Mouse (Mus musculus) limb, embryonic 11.5 days (tissue): ENCODE data around the gene Ciita. TPM values are rescaled to one million over a fixed set of nuclear protein-coding genes. Genes with fewer than 3 reads are reported as not detected.

Experiments used
- ATAC-seq: fragments of 200-750 bp; cut with Nextera tagmentation; 2 replicates; pipeline ENCODE4 v1.8.0; 2017; ENCODE audit warnings: low read depth; ENCODE audit not compliant: insufficient number of reproducible peaks, low FRiP score, low TSS enrichment
- DNase-seq: peaks from one replicate; pipeline ENCODE4 v3.0.0-alpha.2; 2015; ENCODE audit warnings: low spot score
- H3K27ac ChIP-seq: fragments of 300-500 bp; sonication (generic); replicated peaks from 2 replicates; pipeline ENCODE4 v1.5.1; 2014; ENCODE audit warnings: low read depth, mild to moderate bottlenecking, low read length
- H3K27me3 ChIP-seq: fragments of 300-500 bp; sonication (generic); 2 replicates; pipeline ENCODE4 v1.6.1; 2014; ENCODE audit warnings: mild to moderate bottlenecking, low read length, mixed read lengths; ENCODE audit not compliant: control insufficient read depth, insufficient read depth
- H3K36me3 ChIP-seq: fragments of 300-500 bp; sonication (generic); 2 replicates; pipeline ENCODE4 v1.6.1; 2014; ENCODE audit warnings: mild to moderate bottlenecking, low read length, moderate library complexity, mixed read lengths; ENCODE audit not compliant: control insufficient read depth, insufficient read depth
- H3K4me1 ChIP-seq: fragments of 300-500 bp; sonication (generic); 2 replicates; pipeline ENCODE4 v1.6.1; 2014; ENCODE audit warnings: low read length, mixed read lengths; ENCODE audit not compliant: control insufficient read depth, insufficient read depth
- H3K4me2 ChIP-seq: fragments of 300-500 bp; sonication (generic); 2 replicates; pipeline ENCODE4 v1.6.1; 2014; ENCODE audit warnings: low read depth, mild to moderate bottlenecking, moderate library complexity; ENCODE audit not compliant: severe bottlenecking
- H3K4me3 ChIP-seq: fragments of 300-500 bp; sonication (generic); 2 replicates; pipeline ENCODE4 v1.5.1; 2014; ENCODE audit warnings: low read depth, low read length
- H3K9ac ChIP-seq: fragments of 300-500 bp; sonication (generic); 2 replicates; pipeline ENCODE4 v1.6.1; 2014; ENCODE audit warnings: mild to moderate bottlenecking, low read length
- H3K9me3 ChIP-seq: fragments of 300-500 bp; sonication (generic); 2 replicates; pipeline ENCODE4 v1.6.1; 2016; ENCODE audit warnings: low read length; ENCODE audit not compliant: control insufficient read depth
- whole genome bisulfite sequencing: fragments of 180-500 bp; shearing (Covaris S2); extraction: QIAGEN DNeasy Blood & Tissue Kit; methylation state at CpG from one replicate; pipeline ENCODE4 v1.1.7; 2014; 5-methylcytosine and 5-hydroxymethylcytosine counted together
- polyA plus RNA-seq: library from polyadenylated mRNA; unstranded; fragments of >200 nt; fragmentation: Nextera tagmentation; extraction: Ambion mirVana; gene quantifications from 2 replicates; pipeline ENCODE4 v1.2.1, GENCODE M21; 2014

Ciita gene
- 0.16 and 0.17 TPM in 2 replicates for polyA plus RNA-seq

DNA sequence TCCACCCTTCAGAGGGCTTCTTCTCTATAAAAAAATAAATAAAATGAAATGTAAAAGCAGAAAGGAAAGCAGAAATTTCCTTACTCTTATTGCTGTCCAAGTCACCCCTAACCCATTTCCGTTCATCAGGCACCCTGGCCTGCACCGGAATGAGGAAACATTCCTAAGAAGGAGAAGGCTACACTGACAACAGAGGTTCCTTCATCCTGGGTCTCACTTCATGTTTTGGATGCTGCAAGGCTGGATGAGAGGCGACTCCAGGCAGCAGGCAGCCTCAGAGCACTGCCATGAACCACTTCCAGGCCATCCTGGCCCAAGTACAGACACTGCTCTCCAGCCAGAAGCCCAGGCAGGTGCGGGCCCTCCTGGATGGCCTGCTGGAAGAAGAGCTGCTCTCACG, at the start of gene Ciita:
TSS of gene Ciita (plus strand) at position 203 of the 400 bp plus-strand sequence.
- no peak within 1 kb of the TSS for H3K4me2 ChIP-seq
- H3K9me3 ChIP-seq = 0 out of 2 replicates have a peak, but pooled peaks cover 3% of the 10 kb centered on the region
- H3K27me3 ChIP-seq = no peaks in the 10 kb centered on the region
- H3K4me1 ChIP-seq = no peaks in the 10 kb centered on the region
- H3K9ac ChIP-seq = no peak within 1 kb of the TSS
- H3K4me3 ChIP-seq = no peak within 1 kb of the TSS
- no peak for ATAC-seq
- 76% methylated on average over 5 of the region's 5 CpGs for WGBS
- H3K36me3 ChIP-seq = no peaks in the 10 kb centered on the region
- no peak within 1 kb of the TSS for H3K27ac ChIP-seq
- DNase-seq = no peak

DNA sequence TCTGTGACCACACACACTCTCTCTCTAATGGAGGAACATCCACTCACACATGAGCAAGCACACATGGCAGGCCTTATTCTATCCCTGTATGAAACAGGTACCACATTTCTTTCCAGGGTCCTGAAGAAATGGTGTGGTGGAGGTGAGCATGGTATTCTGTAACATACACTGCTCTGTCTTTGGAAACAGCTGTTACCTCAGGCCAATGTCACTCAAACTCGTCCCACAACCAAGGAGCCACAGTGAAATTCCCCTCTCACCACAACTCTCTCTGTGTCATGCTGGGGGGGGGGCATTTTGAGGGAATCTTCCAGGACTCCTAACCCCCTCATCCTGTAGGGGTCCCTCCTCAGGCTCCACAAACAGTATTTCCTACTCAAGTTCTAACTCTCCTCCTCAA, 47.9 kb upstream of the Ciita start:
- DNase-seq (no peak), ATAC-seq (no peak)
- H3K4me2 ChIP-seq = no peak overlapping the region
- H3K27me3 ChIP-seq = no peaks in the 10 kb centered on the region
- no peak overlapping the region for H3K27ac ChIP-seq
- no peaks in the 10 kb centered on the region for H3K36me3 ChIP-seq
- H3K4me3 ChIP-seq = no peak overlapping the region
- H3K9me3 ChIP-seq = no peaks in the 10 kb centered on the region
- no peak overlapping the region for H3K9ac ChIP-seq
- H3K4me1 ChIP-seq = no peaks in the 10 kb centered on the region
- 71% methylated on average over 1 of the region's 1 CpGs for WGBS

DNA sequence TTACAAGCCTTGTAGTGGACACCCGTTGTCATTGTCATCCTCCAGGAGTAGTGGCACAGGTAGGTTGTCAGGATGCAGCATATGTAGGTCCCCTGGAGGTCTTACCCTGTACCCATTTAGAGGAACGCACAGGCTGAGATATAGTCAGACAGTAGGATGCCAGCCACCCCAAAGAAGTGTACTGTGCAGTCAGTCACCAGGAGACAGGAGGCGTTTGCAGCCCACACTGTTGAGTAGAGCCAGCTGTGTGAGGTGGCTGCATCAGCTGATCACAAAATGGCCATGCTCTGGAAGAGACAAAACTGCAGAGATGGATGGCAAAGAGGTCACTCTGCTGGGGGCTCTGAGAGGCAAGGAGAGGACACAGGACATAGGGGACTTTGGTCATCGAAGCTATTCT, 47.5 kb upstream of the Ciita start:
- 80% methylated on average over 4 of the region's 4 CpGs for WGBS
- Histone ChIP-seq H3K4me3 (no peak overlapping the region), H3K9me3 (no peaks in the 10 kb centered on the region), H3K36me3 (no peaks in the 10 kb centered on the region), H3K27ac (no peak overlapping the region), H3K4me2 (no peak overlapping the region), H3K9ac (no peak overlapping the region), H3K27me3 (no peaks in the 10 kb centered on the region), H3K4me1 (no peaks in the 10 kb centered on the region)
- ATAC-seq (no peak), DNase-seq (no peak)

DNA sequence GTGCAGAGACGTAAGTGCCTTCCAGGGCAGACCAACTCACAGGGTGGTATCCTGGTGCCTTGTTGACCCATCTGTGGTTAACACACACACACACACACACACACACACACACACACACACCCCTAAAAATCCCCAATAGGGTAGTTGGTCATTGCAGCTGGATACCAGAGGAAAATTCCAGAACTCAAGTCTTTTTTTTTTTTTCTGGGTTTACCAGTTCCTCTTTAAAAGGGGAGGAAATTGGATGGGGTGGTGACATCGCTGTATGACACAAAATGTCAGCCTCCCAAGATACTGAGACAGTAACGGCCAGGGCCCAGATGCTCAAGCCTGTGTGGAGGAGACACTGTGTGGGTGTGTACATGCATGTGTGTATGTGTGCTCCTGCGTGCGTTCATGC, 46.5 kb upstream of the Ciita start:
- H3K4me2 ChIP-seq = no peak overlapping the region
- DNase-seq (no peak), ATAC-seq (no peak)
- no peak overlapping the region for H3K9ac ChIP-seq
- no peak overlapping the region for H3K27ac ChIP-seq
- H3K27me3 ChIP-seq = no peaks in the 10 kb centered on the region
- H3K4me1 ChIP-seq = no peaks in the 10 kb centered on the region
- no peaks in the 10 kb centered on the region for H3K36me3 ChIP-seq
- H3K4me3 ChIP-seq = no peak overlapping the region
- H3K9me3 ChIP-seq = no peaks in the 10 kb centered on the region
- 93% methylated on average over 5 of the region's 5 CpGs for WGBS

DNA sequence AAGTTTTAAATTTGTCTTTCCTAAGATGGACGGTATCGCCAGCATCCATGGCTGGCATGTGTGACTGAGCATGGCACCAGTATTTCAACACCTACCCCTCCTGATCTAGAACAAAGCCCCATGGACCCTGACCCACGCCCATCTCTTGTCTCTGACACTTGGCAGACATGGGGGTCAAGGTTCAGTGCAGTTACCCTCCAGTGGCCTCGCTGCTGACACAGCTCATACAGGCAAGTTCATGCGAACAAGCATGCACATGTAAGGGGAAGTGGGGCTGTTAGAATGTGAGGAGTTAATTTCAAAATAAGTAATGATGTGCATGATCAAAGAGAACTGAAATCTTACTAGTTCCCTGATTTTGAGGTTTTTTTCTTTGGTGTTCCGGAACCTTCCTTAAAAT, 43.7 kb upstream of the Ciita start:
- Histone ChIP-seq H3K4me2 (no peak overlapping the region), H3K9me3 (no peaks in the 10 kb centered on the region), H3K4me3 (no peak overlapping the region), H3K27ac (no peak overlapping the region), H3K27me3 (no peaks in the 10 kb centered on the region), H3K4me1 (no peaks in the 10 kb centered on the region), H3K9ac (no peak overlapping the region), H3K36me3 (no peaks in the 10 kb centered on the region)
- ATAC-seq (no peak), DNase-seq (no peak)
- 85% methylated on average over 6 of the region's 6 CpGs for WGBS

DNA sequence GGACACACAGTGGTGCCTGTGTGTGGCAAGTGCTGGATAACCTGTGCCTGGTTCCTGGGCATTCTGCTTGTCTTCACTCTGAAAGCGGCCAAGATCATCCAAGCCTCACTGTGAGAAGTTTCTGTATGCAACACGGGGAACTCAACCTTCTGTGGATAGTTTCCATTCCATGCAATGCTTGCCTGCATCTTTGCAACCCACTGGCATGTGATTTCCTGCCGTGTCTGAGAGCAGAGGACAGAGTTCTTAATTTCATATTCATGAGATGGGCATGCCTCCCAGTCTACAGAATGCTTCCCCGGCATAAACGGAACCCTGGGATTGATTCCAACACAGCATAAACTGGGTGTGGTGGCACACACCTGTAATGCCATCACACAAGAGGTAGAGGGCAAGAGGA, 41.8 kb upstream of the Ciita start:
- ATAC-seq (no peak), DNase-seq (no peak)
- no peaks in the 10 kb centered on the region for H3K9me3 ChIP-seq
- no peaks in the 10 kb centered on the region for H3K4me1 ChIP-seq
- no peak overlapping the region for H3K27ac ChIP-seq
- H3K4me2 ChIP-seq = no peak overlapping the region
- no peak overlapping the region for H3K4me3 ChIP-seq
- H3K27me3 ChIP-seq = no peaks in the 10 kb centered on the region
- H3K9ac ChIP-seq = no peak overlapping the region
- H3K36me3 ChIP-seq = no peaks in the 10 kb centered on the region
- 92% methylated on average over 5 of the region's 5 CpGs for WGBS

DNA sequence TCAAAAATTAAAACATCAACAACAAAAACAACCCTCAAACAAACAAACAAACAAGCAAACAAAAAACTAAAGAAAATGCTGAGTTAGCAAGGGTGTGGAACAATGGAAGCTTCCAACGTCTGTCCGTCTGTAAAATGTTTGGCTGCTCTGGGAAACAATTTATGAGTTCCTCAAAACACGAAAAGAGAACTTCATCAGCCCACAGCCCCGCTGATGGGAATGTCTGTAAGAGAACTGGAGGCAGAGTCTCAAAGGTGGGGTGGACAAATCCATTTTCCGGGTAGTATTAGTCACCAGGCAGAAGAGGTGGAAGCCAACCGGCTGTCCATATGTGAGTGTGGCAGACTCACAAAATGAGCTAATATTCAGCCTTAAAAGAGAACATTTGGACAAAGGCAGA, 38.5 kb upstream of the Ciita start:
- no peak overlapping the region for H3K9ac ChIP-seq
- no peak overlapping the region for H3K4me3 ChIP-seq
- no peaks in the 10 kb centered on the region for H3K27me3 ChIP-seq
- DNase-seq (no peak), ATAC-seq (no peak)
- H3K4me2 ChIP-seq = no peak overlapping the region
- H3K27ac ChIP-seq = no peak overlapping the region
- no peaks in the 10 kb centered on the region; the same call in 1 of the 2 replicates for H3K4me1 ChIP-seq
- no peaks in the 10 kb centered on the region for H3K36me3 ChIP-seq
- no peaks in the 10 kb centered on the region for H3K9me3 ChIP-seq
- 85% methylated on average over 6 of the region's 6 CpGs for WGBS

DNA sequence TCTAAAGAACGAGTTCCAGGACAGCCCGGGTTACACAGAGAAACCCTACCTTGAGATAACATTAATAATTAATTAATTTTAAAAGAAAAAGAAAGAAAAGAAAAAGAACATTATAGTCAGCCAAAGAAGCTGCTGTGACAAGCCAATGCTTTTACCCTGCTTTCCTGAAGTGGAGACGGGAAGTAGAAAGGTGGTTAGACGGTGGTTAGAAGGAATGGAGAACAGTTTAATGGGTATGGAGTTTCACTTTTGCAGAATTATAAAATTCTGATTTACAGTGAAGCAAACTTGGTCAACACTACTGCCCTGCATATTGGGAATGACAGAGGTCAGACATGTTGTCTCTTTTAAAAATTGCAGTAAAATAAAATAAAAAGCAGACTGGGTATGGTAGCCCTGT, 38.1 kb upstream of the Ciita start:
- Histone ChIP-seq H3K9ac (no peak overlapping the region), H3K9me3 (no peaks in the 10 kb centered on the region), H3K36me3 (no peaks in the 10 kb centered on the region), H3K4me1 (peaks cover 3% of the 10 kb centered on the region; the same call in 1 of the 2 replicates), H3K4me3 (no peak overlapping the region), H3K27me3 (no peaks in the 10 kb centered on the region), H3K27ac (no peak overlapping the region), H3K4me2 (no peak overlapping the region)
- DNase-seq (no peak), ATAC-seq (no peak)
- 96% methylated on average over 4 of the region's 4 CpGs for WGBS

DNA sequence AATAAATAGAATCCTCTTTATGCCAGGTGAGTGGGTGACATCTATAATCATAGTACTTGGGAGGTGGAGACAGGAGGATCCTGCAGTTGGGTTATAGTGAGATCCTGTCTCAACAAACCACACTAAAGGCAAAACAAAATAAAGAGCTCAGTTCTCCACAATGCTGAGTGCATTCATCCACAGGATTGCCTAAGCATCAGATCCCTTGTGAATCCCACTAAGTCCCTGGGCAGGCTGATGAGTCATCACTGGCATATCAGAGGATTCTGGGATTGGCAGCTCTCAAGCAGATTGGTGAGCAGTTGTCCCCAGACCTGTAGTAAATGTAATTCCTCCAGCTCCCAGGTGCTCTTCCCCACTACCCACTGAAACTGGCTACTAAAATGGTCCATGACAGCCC, 36.1 kb upstream of the Ciita start:
- H3K27me3 ChIP-seq = no peaks in the 10 kb centered on the region
- no peak for ATAC-seq
- no peak overlapping the region for H3K4me2 ChIP-seq
- H3K27ac ChIP-seq = no peak overlapping the region
- DNase-seq = no peak
- H3K4me3 ChIP-seq = no peak overlapping the region
- no peaks in the 10 kb centered on the region for H3K9me3 ChIP-seq
- H3K36me3 ChIP-seq = no peaks in the 10 kb centered on the region
- no peak overlapping the region for H3K9ac ChIP-seq
- H3K4me1 ChIP-seq = peaks cover 10% of the 10 kb centered on the region
